Mouse (Mus musculus) lung, postnatal 0 days (tissue): ENCODE measurements around the gene Arrdc3. TPM values are rescaled to one million over a fixed set of nuclear protein-coding genes. Genes with fewer than 3 reads are reported as not detected.

Experiments
- ATAC-seq: fragments of 200-750 bp; cut with Nextera tagmentation; 2 replicates; pipeline ENCODE4 v1.8.0; 2017; ENCODE audit warnings: moderate library complexity
- DNase-seq: peaks from one replicate; pipeline ENCODE4 v3.0.0-alpha.2; 2016; ENCODE audit warnings: low spot score
- H3K27ac ChIP-seq: fragments of 300-500 bp; sonication (generic); 2 replicates; pipeline ENCODE4 v1.5.1; 2014; ENCODE audit warnings: antibody characterized with exemption, mild to moderate bottlenecking, low read length, mixed read lengths
- H3K27me3 ChIP-seq: fragments of 300-500 bp; sonication (generic); replicated peaks from 2 replicates; pipeline ENCODE4 v1.6.1; 2014; ENCODE audit warnings: low read length, mixed read lengths; ENCODE audit not compliant: insufficient read depth
- H3K36me3 ChIP-seq: fragments of 300-500 bp; sonication (generic); 2 replicates; pipeline ENCODE4 v1.6.1; 2014; ENCODE audit warnings: low read length, mixed read lengths; ENCODE audit not compliant: insufficient read depth
- H3K4me1 ChIP-seq: fragments of 300-500 bp; sonication (generic); 2 replicates; pipeline ENCODE4 v1.6.1; 2014; ENCODE audit warnings: antibody characterized with exemption, low read depth, low read length, mixed read lengths; ENCODE audit not compliant: insufficient read depth
- H3K4me2 ChIP-seq: fragments of 300-500 bp; sonication (generic); replicated peaks from 2 replicates; pipeline ENCODE4 v1.6.1; 2014; ENCODE audit warnings: low read depth, mild to moderate bottlenecking, low read length, moderate library complexity, mixed read lengths
- H3K4me3 ChIP-seq: fragments of 300-500 bp; sonication (generic); 2 replicates; pipeline ENCODE4 v1.5.1; 2014; ENCODE audit warnings: low read depth, low read length
- H3K9ac ChIP-seq: fragments of 300-500 bp; sonication (generic); replicated peaks from 2 replicates; pipeline ENCODE4 v1.6.1; 2014; ENCODE audit warnings: low read depth, mild to moderate bottlenecking
- H3K9me3 ChIP-seq: fragments of 300-500 bp; sonication (generic); 2 replicates; pipeline ENCODE4 v1.6.1; 2016; ENCODE audit warnings: low read length, mixed read lengths
- CTCF ChIP-seq: IDR thresholded peaks from 2 replicates; pipeline ENCODE4 v1.5.1; 2016; ENCODE audit warnings: antibody characterized with exemption, mild to moderate bottlenecking
- EP300 ChIP-seq: IDR thresholded peaks from 2 replicates; pipeline ENCODE4 v1.6.1; 2016; ENCODE audit warnings: antibody characterized with exemption, mild to moderate bottlenecking, control low read depth
- WGBS: fragments of 180-500 bp; shearing (Covaris S2); extraction: QIAGEN DNeasy Blood & Tissue Kit; methylation state at CpG from one replicate; pipeline ENCODE4 v1.1.7; 2014; 5-methylcytosine and 5-hydroxymethylcytosine counted together
- polyA plus RNA-seq: library from polyadenylated mRNA; unstranded; fragments of >200 nt; fragmentation: Nextera tagmentation; extraction: Ambion mirVana; gene quantifications from 2 replicates; pipeline ENCODE4 v1.2.1, GENCODE M21; 2015

Gene Arrdc3
- polyA plus RNA-seq, 1 experiment from 2014 or later, result 59.5 TPM

DNA sequence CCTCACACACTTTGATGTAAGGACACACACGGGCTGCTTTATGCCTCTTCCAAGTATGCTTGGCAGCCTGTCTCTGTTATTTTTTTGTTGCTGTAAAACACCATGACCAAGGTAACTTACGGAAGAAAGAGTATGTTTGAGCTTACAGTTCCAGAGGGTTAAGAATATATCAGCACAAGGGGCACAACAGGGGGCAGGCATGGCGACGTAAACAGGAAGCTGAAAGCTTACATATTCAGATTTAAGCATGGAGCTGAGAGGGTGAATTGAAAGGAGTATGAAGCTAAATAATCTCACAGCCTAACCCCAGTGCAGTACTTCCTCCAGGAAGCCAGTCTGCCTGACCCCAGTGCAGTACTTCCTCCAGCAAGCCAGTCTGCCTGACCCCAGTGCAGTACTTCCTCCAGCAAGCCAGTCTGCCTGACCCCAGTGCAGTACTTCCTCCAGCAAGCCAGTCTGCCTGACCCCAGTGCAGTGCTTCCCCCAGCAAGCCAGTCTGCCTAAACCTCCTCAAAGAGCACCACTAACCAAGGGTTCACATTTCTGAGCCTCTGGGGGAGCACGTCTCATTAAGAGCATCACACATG is 49.7 kb downstream of the Arrdc3 start:
- Histone ChIP-seq H3K9ac (no peak overlapping the region), H3K4me3 (no peak overlapping the region), H3K27ac (no peak overlapping the region), H3K27me3 (no peaks in the 10 kb centered on the region), H3K4me1 (no peaks in the 10 kb centered on the region), H3K9me3 (no peaks in the 10 kb centered on the region), H3K36me3 (no peaks in the 10 kb centered on the region), H3K4me2 (no peak overlapping the region)
- WGBS, result 39% methylated on average over 5 of the region's 5 CpGs
- ATAC-seq (peak; percentile 54), DNase-seq (no peak)
- TF ChIP-seq EP300 (no peak), CTCF (no peak)

- H3K27me3 ChIP-seq, result no peaks in the 10 kb centered on the region
- 63% methylated on average over 2 of the region's 2 CpGs for WGBS
- H3K4me2 ChIP-seq, result no peak overlapping the region
- TF ChIP-seq EP300 (peak; percentile 29; the same call in 1 of the 2 replicates), CTCF (no peak)
- no peaks in the 10 kb centered on the region for H3K9me3 ChIP-seq
- H3K36me3 ChIP-seq, result no peaks in the 10 kb centered on the region
- no peak for DNase-seq
- H3K4me3 ChIP-seq, result no peak overlapping the region
- no peak overlapping the region for H3K27ac ChIP-seq
- H3K4me1 ChIP-seq, result peaks cover 9% of the 10 kb centered on the region; the same call in 1 of the 2 replicates
- ATAC-seq, result no peak
- no peak overlapping the region for H3K9ac ChIP-seq
Measured at GRCm38 (mm10) chr13:80936426-80936825, 53.2 kb downstream of the Arrdc3 start.

DNA sequence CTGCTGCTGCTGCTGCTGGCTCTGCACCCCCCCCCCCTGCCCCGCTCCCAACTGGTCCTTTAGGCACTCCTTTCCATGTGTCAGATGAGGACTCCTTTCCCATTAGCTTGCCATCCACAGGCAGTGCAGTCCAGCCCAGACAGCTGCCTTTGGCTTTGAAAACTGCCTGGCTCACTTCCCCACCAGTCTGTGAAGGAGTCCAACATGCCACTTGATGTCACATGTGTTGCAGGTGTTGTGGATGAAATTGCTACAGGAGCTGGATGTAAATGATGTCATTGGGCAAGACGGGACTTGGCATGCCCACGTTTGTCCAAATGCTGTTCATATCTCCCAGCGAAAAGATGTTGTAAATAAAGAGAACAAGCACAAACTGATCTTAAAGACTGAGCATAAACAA is 56.0 kb downstream of the Arrdc3 start:
- Histone ChIP-seq H3K4me1 (peaks cover 15% of the 10 kb centered on the region; the same call in 1 of the 2 replicates), H3K36me3 (no peaks in the 10 kb centered on the region), H3K4me3 (no peak overlapping the region), H3K4me2 (no peak overlapping the region), H3K27me3 (no peaks in the 10 kb centered on the region), H3K9ac (no peak overlapping the region), H3K27ac (no peak overlapping the region), H3K9me3 (no peaks in the 10 kb centered on the region)
- ATAC-seq, result peak; percentile 29
- WGBS, result 52% methylated on average over 4 of the region's 4 CpGs
- peak; percentile 64 for DNase-seq
- TF ChIP-seq EP300 (peak; percentile 57), CTCF (no peak)

- Histone ChIP-seq H3K36me3 (no peaks in the 10 kb centered on the region), H3K9me3 (no peaks in the 10 kb centered on the region), H3K4me2 (no peak overlapping the region), H3K27ac (no peak overlapping the region), H3K4me1 (peaks cover 15% of the 10 kb centered on the region; the same call in 1 of the 2 replicates), H3K27me3 (no peaks in the 10 kb centered on the region), H3K4me3 (no peak overlapping the region), H3K9ac (no peak overlapping the region)
- DNase-seq (no peak), ATAC-seq (peak; percentile 7; the same call in 1 of the 2 replicates)
- TF ChIP-seq EP300 (no peak), CTCF (no peak)
- 17% methylated on average over 1 of the region's 1 CpGs for WGBS
Measured at GRCm38 (mm10) chr13:80939866-80940265, 56.7 kb downstream of the Arrdc3 start.

DNA sequence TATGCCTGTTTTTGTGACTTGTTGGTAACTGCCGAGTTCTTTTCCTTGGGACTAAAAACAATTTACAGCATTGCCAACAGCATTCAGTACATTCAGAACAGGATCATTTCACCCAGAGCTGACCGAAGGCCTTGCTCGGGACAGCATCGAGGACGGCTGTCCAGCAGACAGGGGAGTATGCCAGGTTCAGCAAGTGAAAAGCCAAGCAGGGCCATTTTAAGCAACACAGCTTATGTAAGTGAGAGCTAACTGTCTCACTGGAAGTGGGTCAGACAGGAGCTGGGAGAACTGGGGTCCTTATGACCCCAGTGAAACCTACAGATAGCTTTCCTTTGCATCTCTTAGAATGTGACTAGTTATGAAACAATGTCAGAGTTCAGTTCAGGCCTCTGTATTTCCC is 57.2 kb downstream of the Arrdc3 start:
- 64% methylated on average over 5 of the region's 5 CpGs for WGBS
- Histone ChIP-seq H3K9ac (no peak overlapping the region), H3K27ac (peak overlapping the region; percentile 87), H3K27me3 (no peaks in the 10 kb centered on the region), H3K36me3 (no peaks in the 10 kb centered on the region), H3K4me2 (no peak overlapping the region), H3K9me3 (no peaks in the 10 kb centered on the region), H3K4me1 (peaks cover 15% of the 10 kb centered on the region; the same call in 1 of the 2 replicates), H3K4me3 (no peak overlapping the region)
- DNase-seq (peak; percentile 52), ATAC-seq (peak; percentile 4; the same call in 1 of the 2 replicates)
- TF ChIP-seq EP300, result no peak
- no peak for TF ChIP-seq CTCF

DNA sequence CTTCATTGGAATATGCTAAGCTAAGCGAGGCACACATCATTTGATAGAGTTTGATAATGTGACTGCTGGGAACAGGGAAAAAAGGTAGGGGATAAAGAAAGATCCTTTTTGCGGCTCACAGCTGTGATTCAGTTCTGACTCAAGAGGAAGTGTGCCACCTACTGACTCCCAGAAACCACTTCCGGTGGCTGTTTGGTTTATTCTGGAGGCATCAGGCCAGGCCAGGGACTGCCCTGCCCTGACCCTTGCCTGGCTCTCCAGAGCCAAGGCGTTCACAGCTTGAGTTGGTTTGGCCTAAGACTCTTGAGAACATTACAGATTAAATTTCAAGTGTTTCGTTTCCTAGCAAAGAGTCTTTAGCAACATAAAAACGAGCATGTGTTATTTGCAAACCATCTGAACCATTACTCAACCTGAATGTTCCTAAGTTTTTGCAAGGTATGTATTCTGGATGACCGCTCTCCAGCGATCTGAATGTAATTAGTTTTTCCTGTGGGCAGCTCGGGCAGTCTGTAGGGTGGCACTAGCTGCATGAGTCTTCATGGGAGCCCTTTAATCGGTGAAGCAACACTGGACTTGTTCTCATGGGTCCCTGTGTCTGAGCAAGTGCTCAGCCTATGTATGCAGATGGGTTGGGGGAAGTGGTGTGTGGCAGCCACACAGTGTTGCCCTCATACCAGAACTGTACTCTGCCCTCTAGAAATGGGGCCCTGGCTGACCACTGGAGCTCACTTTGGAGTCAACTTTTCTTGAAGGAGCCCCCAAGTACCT is 57.9 kb downstream of the Arrdc3 start:
- Histone ChIP-seq H3K36me3 (no peaks in the 10 kb centered on the region), H3K27me3 (no peaks in the 10 kb centered on the region), H3K9ac (no peak overlapping the region), H3K9me3 (no peaks in the 10 kb centered on the region), H3K4me2 (no peak overlapping the region), H3K4me1 (peaks cover 15% of the 10 kb centered on the region; the same call in 1 of the 2 replicates), H3K27ac (peak overlapping the region; percentile 87), H3K4me3 (no peak overlapping the region)
- peak; percentile 96 for ATAC-seq
- peak; percentile 97 for DNase-seq
- peak; percentile 62 for TF ChIP-seq CTCF
- TF ChIP-seq EP300, result peak; percentile 92
- whole genome bisulfite sequencing, result 33% methylated on average over 10 of the region's 10 CpGs
